Mouse (Mus musculus) ES-E14 (cell line): ENCODE results near the gene Mapkapk2. TPM values are rescaled to one million over a fixed set of nuclear protein-coding genes. Genes with fewer than 3 reads are reported as not detected.

Experiments used
- DNase-seq: peaks from one replicate; pipeline ENCODE4 v3.0.0-alpha.2; 2013; ENCODE audit warnings: low read depth, low spot score
- H3K27ac ChIP-seq: 2 replicates; pipeline ENCODE4 v1.5.1; 2012; ENCODE audit warnings: low read depth, mild to moderate bottlenecking, low read length, moderate library complexity, mixed read lengths; ENCODE audit not compliant: poor library complexity, insufficient read depth, severe bottlenecking
- H3K36me3 ChIP-seq: 2 replicates; pipeline ENCODE4 v1.6.1; 2012; ENCODE audit warnings: mild to moderate bottlenecking, low read length, moderate library complexity, mixed read lengths; ENCODE audit not compliant: control insufficient read depth, poor library complexity, insufficient read depth, severe bottlenecking
- H3K4me1 ChIP-seq, 2 experiments: fragments of 150-350 bp in 1 of 2; sonication (generic) in 1 of 2; 2 replicates each; pipeline ENCODE4 v1.6.1; 2012; ENCODE audit warnings: low read length in 2 of 2, mild to moderate bottlenecking in 1 of 2, mixed read lengths in 1 of 2; ENCODE audit not compliant: control insufficient read depth in 2 of 2, insufficient read depth in 2 of 2, poor library complexity in 1 of 2
- H3K4me3 ChIP-seq, 2 experiments: fragments of 150-350 bp in 1 of 2; sonication (generic) in 1 of 2; 2 replicates each; pipeline ENCODE4 v1.5.1; 2012; ENCODE audit warnings: low read length in 2 of 2, low read depth in 1 of 2, mild to moderate bottlenecking in 1 of 2, mixed read lengths in 1 of 2; ENCODE audit not compliant: insufficient read depth in 1 of 2, poor library complexity in 1 of 2, severe bottlenecking in 1 of 2
- H3K9ac ChIP-seq: 2 replicates; pipeline ENCODE4 v1.6.1; 2012; ENCODE audit warnings: low read depth, mild to moderate bottlenecking, low read length, mixed read lengths; ENCODE audit not compliant: poor library complexity, insufficient read depth, severe bottlenecking
- H3K9me3 ChIP-seq: fragments of 150-350 bp; sonication (generic); 2 replicates; pipeline ENCODE4 v1.6.1; 2012; ENCODE audit warnings: low read depth, mild to moderate bottlenecking, low read length; ENCODE audit not compliant: control insufficient read depth, insufficient read depth
- CHD2 ChIP-seq: IDR thresholded peaks from 2 replicates; pipeline ENCODE4 v1.6.1; 2014; ENCODE audit warnings: mild to moderate bottlenecking, low read depth, low read length, inconsistent platforms
- HCFC1 ChIP-seq: IDR thresholded peaks from 2 replicates; pipeline ENCODE4 v1.6.1; 2012; ENCODE audit warnings: low read length, inconsistent platforms, borderline replicate concordance; ENCODE audit not compliant: insufficient read depth
- MAFK ChIP-seq: IDR thresholded peaks from 2 replicates; pipeline ENCODE4 v1.6.1; 2014; ENCODE audit warnings: mild to moderate bottlenecking, low read depth, low read length, inconsistent platforms; ENCODE audit not compliant: insufficient read depth
- ZC3H11A ChIP-seq: IDR thresholded peaks from 2 replicates; pipeline ENCODE4 v1.6.1; 2012; ENCODE audit warnings: low read depth, mild to moderate bottlenecking, inconsistent platforms, low read length, borderline replicate concordance
- ZNF384 ChIP-seq: IDR thresholded peaks from 2 replicates; pipeline ENCODE4 v1.6.1; 2012; ENCODE audit warnings: low read depth, low read length, inconsistent platforms
- in situ Hi-C, 2 experiments: fragments of 600-800 bp; cut with MboI; formaldehyde crosslinking; loops; one replicate each; pipeline ENCODE4 v1.15.1; 2025; ENCODE audit warnings: low sequenced_read_pairs in 2 of 2, inconsistent platforms in 1 of 2; ENCODE audit not compliant: unreplicated experiment in 2 of 2
- total RNA-seq: library from RNA; depleted of rRNA; stranded (reverse); fragments of 300-350 nt; gene quantifications from 2 replicates; pipeline ENCODE4 v1.2.3, GENCODE M21; 2012

Gene Mapkapk2
- total RNA-seq, 1 experiment: 38.0 TPM

GRCm38 (mm10) chr1:131086907-131087306 is 10.7 kb downstream of the Mapkapk2 start:
- Histone ChIP-seq H3K36me3 (no peaks in the 10 kb centered on the region), H3K9me3 (no peaks in the 10 kb centered on the region), H3K4me3 (no peak overlapping the region), H3K9ac (no peak overlapping the region), H3K4me1 (0 out of 4 replicates have a peak, but pooled peaks cover 0 to 2% of the 10 kb centered on the region in 2 experiments), H3K27ac (no peak overlapping the region)
- no peak for TF ChIP-seq CHD2
- no peak for TF ChIP-seq ZNF384
- no peak for TF ChIP-seq ZC3H11A
- no peak for TF ChIP-seq MAFK
- no peak for TF ChIP-seq HCFC1
- no peak for DNase-seq
- in situ Hi-C loops: no loop called here

DNA sequence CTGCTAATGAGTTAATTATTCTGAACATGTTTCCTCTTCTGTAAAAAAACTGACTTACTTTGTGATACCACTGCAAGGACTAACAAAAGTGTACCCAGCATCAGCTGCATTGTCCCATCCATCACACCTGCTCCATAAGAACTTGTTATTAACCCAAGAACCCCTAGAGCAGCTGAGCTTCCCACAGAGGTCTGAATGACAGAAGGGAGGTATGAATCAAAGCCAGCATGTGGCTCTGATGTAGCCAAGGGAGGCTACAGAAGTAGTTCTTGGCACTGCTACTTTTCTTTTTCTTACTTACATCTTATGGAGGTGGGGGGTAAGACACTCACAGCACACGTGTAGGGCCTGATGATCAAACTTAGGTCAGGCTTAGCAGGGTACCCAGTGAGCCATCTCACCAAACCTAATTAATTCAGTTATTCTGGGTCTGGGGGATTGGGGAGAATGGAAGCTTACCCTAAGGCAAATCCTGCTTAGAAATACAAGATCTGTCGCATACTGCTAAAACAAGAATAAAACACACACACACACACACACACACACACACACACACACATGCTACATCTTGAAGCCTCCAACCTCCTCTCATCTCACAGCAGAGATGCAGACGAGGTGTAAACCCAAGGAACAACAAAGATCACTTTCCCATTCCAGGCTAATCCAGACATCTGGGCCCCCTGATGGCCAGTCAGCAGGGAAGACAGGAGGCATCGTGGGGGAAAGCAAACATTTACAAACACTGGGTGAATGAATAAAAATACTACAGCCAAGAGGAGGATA is 11.5 kb downstream of the Mapkapk2 start:
- no peak for DNase-seq
- no peak overlapping the region for H3K27ac ChIP-seq
- no peaks in the 10 kb centered on the region for H3K36me3 ChIP-seq
- 0 out of 4 replicates have a peak, but pooled peaks cover 0 to 2% of the 10 kb centered on the region in 2 experiments for H3K4me1 ChIP-seq
- no peaks in the 10 kb centered on the region for H3K9me3 ChIP-seq
- TF ChIP-seq HCFC1 (no peak), CHD2 (no peak), ZC3H11A (no peak)
- in situ Hi-C loops: no loop called here
- no peak overlapping the region for H3K4me3 ChIP-seq
- H3K9ac ChIP-seq: no peak overlapping the region

DNA sequence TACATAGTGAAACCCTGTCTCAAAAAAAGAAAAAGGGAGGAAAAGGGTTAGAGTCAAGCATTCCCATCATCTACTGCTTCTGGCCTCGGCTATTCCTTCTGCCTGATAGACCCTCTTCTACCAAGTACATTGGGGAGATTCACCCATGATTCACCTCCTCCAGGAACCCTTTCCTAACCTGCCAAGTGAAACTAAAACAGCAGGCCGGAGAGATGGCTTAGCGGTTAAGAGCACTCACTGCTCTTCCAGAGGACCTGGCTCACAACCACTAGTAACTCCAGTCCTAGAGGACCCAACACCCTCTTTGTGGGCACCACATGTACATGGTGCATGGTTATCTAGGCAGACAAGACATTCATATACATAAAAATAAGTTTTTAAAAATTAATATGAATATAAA is 12.4 kb downstream of the Mapkapk2 start:
- Histone ChIP-seq H3K27ac (no peak overlapping the region), H3K9me3 (no peaks in the 10 kb centered on the region), H3K4me1 (0 out of 4 replicates have a peak, but pooled peaks cover 0 to 2% of the 10 kb centered on the region in 2 experiments), H3K4me3 (no peak overlapping the region), H3K9ac (no peak overlapping the region), H3K36me3 (no peaks in the 10 kb centered on the region)
- TF ChIP-seq HCFC1: no peak
- no peak for TF ChIP-seq ZNF384
- TF ChIP-seq MAFK: no peak
- no peak for TF ChIP-seq ZC3H11A
- DNase-seq: no peak
- in situ Hi-C loops: no loop called here

DNA sequence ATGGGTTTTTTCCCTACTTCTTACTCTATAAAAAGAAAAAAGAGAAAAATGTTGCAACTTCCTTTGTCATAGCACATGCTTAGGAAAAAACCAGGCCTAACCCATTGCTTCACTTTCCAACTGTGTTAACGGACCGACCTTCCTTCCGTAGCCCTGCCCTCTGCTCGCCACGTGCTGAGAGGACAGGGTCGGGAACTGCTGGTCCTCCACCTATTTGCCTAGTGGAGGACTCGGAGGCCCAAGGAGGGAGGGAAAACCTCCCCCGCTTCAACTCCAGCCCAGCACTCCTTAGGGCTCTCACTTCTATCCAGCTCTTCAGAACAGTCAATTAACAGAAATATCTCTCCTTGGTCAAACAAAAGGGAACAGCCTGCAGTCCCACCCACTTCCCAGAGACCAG is 13.3 kb downstream of the Mapkapk2 start:
- in situ Hi-C loops: no loop called here
- Histone ChIP-seq H3K36me3 (no peaks in the 10 kb centered on the region), H3K9ac (no peak overlapping the region), H3K9me3 (no peaks in the 10 kb centered on the region), H3K27ac (no peak overlapping the region), H3K4me3 (no peak overlapping the region), H3K4me1 (0 out of 4 replicates have a peak, but pooled peaks cover 0 to 2% of the 10 kb centered on the region in 2 experiments)
- DNase-seq: no peak
- no peak for TF ChIP-seq CHD2
- no peak for TF ChIP-seq ZC3H11A
- TF ChIP-seq ZNF384: no peak
- TF ChIP-seq HCFC1: no peak

- no peak overlapping the region for H3K27ac ChIP-seq
- H3K36me3 ChIP-seq: no peaks in the 10 kb centered on the region
- in situ Hi-C loops: no loop called here
- TF ChIP-seq HCFC1: no peak
- TF ChIP-seq MAFK: no peak
- no peak for TF ChIP-seq ZNF384
- no peak for TF ChIP-seq CHD2
- no peak for TF ChIP-seq ZC3H11A
- DNase-seq: no peak
- H3K4me1 ChIP-seq: 0 out of 4 replicates have a peak, but pooled peaks cover 2% of the 10 kb centered on the region in 2 experiments
- H3K9ac ChIP-seq: no peak overlapping the region
- H3K4me3 ChIP-seq: no peak overlapping the region
- H3K9me3 ChIP-seq: no peaks in the 10 kb centered on the region
These were observed 14.0 kb downstream of the Mapkapk2 start for GRCm38 (mm10) chr1:131083609-131084008.
